Mouse (Mus musculus): ENCODE measurements at regions not wholly inside any gene's neighbourhood (a gene's known extent, or its start where the extent isn't known, plus 50 kb on each side); places are given as distances from the start of the nearest gene placed in this dataset.

- Histone ChIP-seq H3K27me3 (replicated peaks) (no peaks in the 10 kb centered on the region), H3K9ac (ENCODE audit: insufficient read depth, low read depth) (no peak overlapping the region), H3K27ac (ENCODE audit: insufficient read depth, low read depth) (peak overlapping the region; percentile 94), H3K4me2 (ENCODE audit: insufficient read depth, low read depth, poor library complexity, severe bottlenecking) (0 out of 2 replicates have a peak overlapping the region, but pooled peaks have one; percentile 16), H3K79me2 (replicated peaks; ENCODE audit: control insufficient read depth, extremely low read depth, insufficient read depth, poor library complexity, severe bottlenecking) (no peaks in the 10 kb centered on the region), H3K36me3 (replicated peaks in 1 of 2; ENCODE audit: control insufficient read depth in 1 of 2, insufficient read depth in 1 of 2, low read length in 1 of 2) (no peaks in the 10 kb centered on the region), H3K4me3 (replicated peaks in 1 of 3; ENCODE audit: low read depth in 2 of 3, low read length in 2 of 3, poor library complexity in 1 of 3) (no peak overlapping the region), H3K9me3 (replicated peaks; ENCODE audit: low read length) (peaks cover 5% of the 10 kb centered on the region), H3K4me1 (ENCODE audit: control insufficient read depth in 1 of 2, insufficient read depth in 2 of 2) (peaks cover 5 to 36% of the 10 kb centered on the region in 2 experiments; a peak in 3 of 4 replicates)
- TF ChIP-seq CTCF (conservative IDR thresholded peaks at IDR 0.05 in 1 of 2, IDR thresholded peaks at IDR 0.05 in 1 of 2; ENCODE audit: low read depth in 2 of 2, low read length in 2 of 2) (no peak), USF1 (IDR thresholded peaks at IDR 0.05; ENCODE audit: low read depth, low read length) (no peak), JUN (IDR thresholded peaks at IDR 0.05; ENCODE audit: insufficient read depth, low read depth, low read length) (no peak), MAFK (IDR thresholded peaks at IDR 0.05; ENCODE audit: insufficient replicate concordance, low read length) (no peak), PAX5 (IDR thresholded peaks at IDR 0.05; ENCODE audit: low read length) (no peak), IRF4 (IDR thresholded peaks at IDR 0.05; ENCODE audit: low read depth, low read length) (no peak), MEF2A (IDR thresholded peaks at IDR 0.05; ENCODE audit: borderline replicate concordance, low read depth, low read length) (no peak)
- DNase-seq (ENCODE audit: extremely low read depth), result no peak
- in situ Hi-C loops (cut with MboI; ENCODE audit: low pct_ligation_motif_present, low pct_unique_long_range_greater_than_20kb, low sequenced_read_pairs), result no loop called here
- dilution Hi-C loops (cut with MboI; ENCODE audit: extremely low pct_ligation_motif_present, extremely low pct_unique_long_range_greater_than_20kb, low sequenced_read_pairs), result no loop called here
These were observed 327.7 kb upstream of the Rag2 start for GRCm38 (mm10) chr2:101296778-101297177.

- dilution Hi-C loops (cut with MboI; ENCODE audit: extremely low pct_ligation_motif_present, extremely low pct_unique_long_range_greater_than_20kb, low sequenced_read_pairs), result no loop called here
These were observed 325.4 kb upstream of the Rag2 start for GRCm38 (mm10) chr2:101299126-101299525.

GRCm38 (mm10) chr2:101300106-101300505, 324.4 kb upstream of the Rag2 start:
- dilution Hi-C loops (cut with MboI; ENCODE audit: extremely low pct_ligation_motif_present, extremely low pct_unique_long_range_greater_than_20kb, low sequenced_read_pairs) (no loop called here), in situ Hi-C loops (cut with MboI; ENCODE audit: low pct_ligation_motif_present, low pct_unique_long_range_greater_than_20kb, low sequenced_read_pairs) (no loop called here)
- no peaks in the 10 kb centered on the region for H3K79me2 ChIP-seq (replicated peaks; ENCODE audit: control insufficient read depth, extremely low read depth, insufficient read depth, poor library complexity, severe bottlenecking)

More at GRCm38 (mm10) chr2:101299126-101299525, 325.4 kb upstream of the Rag2 start:
- Histone ChIP-seq H3K79me2 (replicated peaks; ENCODE audit: control insufficient read depth, extremely low read depth, insufficient read depth, poor library complexity, severe bottlenecking) (no peaks in the 10 kb centered on the region), H3K9me3 (replicated peaks; ENCODE audit: low read length) (peaks cover 5% of the 10 kb centered on the region), H3K4me3 (replicated peaks in 1 of 3; ENCODE audit: low read depth in 2 of 3, low read length in 2 of 3, poor library complexity in 1 of 3) (no peak overlapping the region), H3K36me3 (replicated peaks in 1 of 2; ENCODE audit: control insufficient read depth in 1 of 2, insufficient read depth in 1 of 2, low read length in 1 of 2) (no peaks in the 10 kb centered on the region), H3K4me2 (ENCODE audit: insufficient read depth, low read depth, poor library complexity, severe bottlenecking) (no peak overlapping the region), H3K4me1 (ENCODE audit: control insufficient read depth in 1 of 2, insufficient read depth in 2 of 2) (peaks cover 5 to 22% of the 10 kb centered on the region in 2 experiments; a peak in 3 of 4 replicates), H3K9ac (ENCODE audit: insufficient read depth, low read depth) (no peak overlapping the region), H3K27ac (ENCODE audit: insufficient read depth, low read depth) (no peak overlapping the region), H3K27me3 (replicated peaks) (no peaks in the 10 kb centered on the region)
- TF ChIP-seq MAZ (IDR thresholded peaks at IDR 0.05; ENCODE audit: low read depth, low read length) (no peak), JUN (IDR thresholded peaks at IDR 0.05; ENCODE audit: insufficient read depth, low read depth, low read length) (no peak), ELF1 (IDR thresholded peaks at IDR 0.05; ENCODE audit: low read depth, low read length) (no peak)
- no peak for DNase-seq (ENCODE audit: extremely low read depth)
- in situ Hi-C loops (cut with MboI; ENCODE audit: low pct_ligation_motif_present, low pct_unique_long_range_greater_than_20kb, low sequenced_read_pairs), result no loop called here

More at GRCm38 (mm10) chr2:101300106-101300505, 324.4 kb upstream of the Rag2 start:
- H3K9me3 ChIP-seq (replicated peaks; ENCODE audit: low read length), result peaks cover 5% of the 10 kb centered on the region
- no peak overlapping the region for H3K9ac ChIP-seq (ENCODE audit: insufficient read depth, low read depth)
- no peak overlapping the region for H3K27ac ChIP-seq (ENCODE audit: insufficient read depth, low read depth)
- no peaks in the 10 kb centered on the region for H3K36me3 ChIP-seq (replicated peaks in 1 of 2; ENCODE audit: control insufficient read depth in 1 of 2, insufficient read depth in 1 of 2, low read length in 1 of 2)
- DNase-seq (ENCODE audit: extremely low read depth), result no peak
- no peaks in the 10 kb centered on the region for H3K27me3 ChIP-seq (replicated peaks)
- H3K4me2 ChIP-seq (ENCODE audit: insufficient read depth, low read depth, poor library complexity, severe bottlenecking), result no peak overlapping the region
- H3K4me3 ChIP-seq (replicated peaks in 1 of 3; ENCODE audit: low read depth in 2 of 3, low read length in 2 of 3, poor library complexity in 1 of 3), result no peak overlapping the region
- H3K4me1 ChIP-seq (ENCODE audit: control insufficient read depth in 1 of 2, insufficient read depth in 2 of 2), result peaks cover 3 to 20% of the 10 kb centered on the region in 2 experiments; a peak in 3 of 4 replicates
- TF ChIP-seq RAD21 (IDR thresholded peaks at IDR 0.05; ENCODE audit: low read depth, low read length) (no peak), USF2 (conservative IDR thresholded peaks at IDR 0.05; ENCODE audit: low read depth, low read length) (no peak), MAZ (IDR thresholded peaks at IDR 0.05; ENCODE audit: low read depth, low read length) (no peak), MEF2A (IDR thresholded peaks at IDR 0.05; ENCODE audit: borderline replicate concordance, low read depth, low read length) (no peak), MYC (IDR thresholded peaks at IDR 0.05; ENCODE audit: low read depth, low read length) (no peak), KAT2A (IDR thresholded peaks at IDR 0.05; ENCODE audit: insufficient replicate concordance, low read length) (no peak), EP300 (IDR thresholded peaks at IDR 0.05; ENCODE audit: low read length) (no peak), USF1 (IDR thresholded peaks at IDR 0.05; ENCODE audit: low read depth, low read length) (no peak), UBTF (IDR thresholded peaks at IDR 0.05; ENCODE audit: low read depth, low read length) (no peak), CHD1 (IDR thresholded peaks at IDR 0.05; ENCODE audit: low read depth, low read length) (no peak), MAX (IDR thresholded peaks at IDR 0.05; ENCODE audit: low read length) (no peak), RCOR1 (conservative IDR thresholded peaks at IDR 0.05; ENCODE audit: low read depth, low read length) (no peak), JUND (conservative IDR thresholded peaks at IDR 0.05; ENCODE audit: low read depth, low read length) (no peak), ETS1 (conservative IDR thresholded peaks at IDR 0.05; ENCODE audit: low read depth, low read length) (no peak), NELFE (IDR thresholded peaks at IDR 0.05; ENCODE audit: low read depth, low read length) (no peak), ELF1 (IDR thresholded peaks at IDR 0.05; ENCODE audit: low read depth, low read length) (no peak)

Measured in CH12.LX (cell line).